Mouse (Mus musculus) stomach, embryonic 15.5 days (tissue): ENCODE results near the gene Pde6b. TPM values are rescaled to one million over a fixed set of nuclear protein-coding genes. Genes with fewer than 3 reads are reported as not detected.

ENCODE experiments used
- ATAC-seq: fragments of 200-750 bp; cut with Nextera tagmentation; 2 replicates; pipeline ENCODE4 v1.8.0; 2017; ENCODE audit warnings: low read depth, moderate number of reproducible peaks, moderate TSS enrichment; ENCODE audit not compliant: insufficient read depth, low FRiP score
- H3K27ac ChIP-seq: fragments of 300-500 bp; sonication (generic); 2 replicates; pipeline ENCODE4 v1.5.1; 2015; ENCODE audit warnings: mild to moderate bottlenecking, inconsistent platforms
- H3K27me3 ChIP-seq: fragments of 300-500 bp; sonication (generic); replicated peaks from 2 replicates; pipeline ENCODE4 v1.6.1; 2015; ENCODE audit warnings: inconsistent platforms
- H3K36me3 ChIP-seq: fragments of 300-500 bp; sonication (generic); 2 replicates; pipeline ENCODE4 v1.6.1; 2015; ENCODE audit warnings: inconsistent platforms
- H3K4me1 ChIP-seq: fragments of 300-500 bp; sonication (generic); 2 replicates; pipeline ENCODE4 v1.6.1; 2015; ENCODE audit warnings: inconsistent platforms
- H3K4me2 ChIP-seq: fragments of 300-500 bp; sonication (generic); 2 replicates; pipeline ENCODE4 v1.6.1; 2015; ENCODE audit warnings: mild to moderate bottlenecking, inconsistent platforms
- H3K4me3 ChIP-seq: fragments of 300-500 bp; sonication (generic); replicated peaks from 2 replicates; pipeline ENCODE4 v1.5.1; 2015; ENCODE audit warnings: inconsistent platforms
- H3K9ac ChIP-seq: fragments of 300-500 bp; sonication (generic); 2 replicates; pipeline ENCODE4 v1.6.1; 2015; ENCODE audit warnings: inconsistent platforms
- H3K9me3 ChIP-seq: fragments of 300-500 bp; sonication (generic); 2 replicates; pipeline ENCODE4 v1.6.1; 2016; ENCODE audit warnings: inconsistent platforms
- WGBS: fragments of 180-500 bp; shearing (Covaris S2); methylation state at CpG from one replicate; pipeline ENCODE4 v1.1.7; 2015; 5-methylcytosine and 5-hydroxymethylcytosine counted together
- polyA plus RNA-seq: library from polyadenylated mRNA; unstranded; fragments of >200 nt; fragmentation: Nextera tagmentation; extraction: Ambion mirVana; gene quantifications from 2 replicates; pipeline ENCODE4 v1.2.1, GENCODE M21; 2015

Gene Pde6b
- polyA plus RNA-seq, 1 experiment from 2014 or later, result 0.39 TPM

DNA sequence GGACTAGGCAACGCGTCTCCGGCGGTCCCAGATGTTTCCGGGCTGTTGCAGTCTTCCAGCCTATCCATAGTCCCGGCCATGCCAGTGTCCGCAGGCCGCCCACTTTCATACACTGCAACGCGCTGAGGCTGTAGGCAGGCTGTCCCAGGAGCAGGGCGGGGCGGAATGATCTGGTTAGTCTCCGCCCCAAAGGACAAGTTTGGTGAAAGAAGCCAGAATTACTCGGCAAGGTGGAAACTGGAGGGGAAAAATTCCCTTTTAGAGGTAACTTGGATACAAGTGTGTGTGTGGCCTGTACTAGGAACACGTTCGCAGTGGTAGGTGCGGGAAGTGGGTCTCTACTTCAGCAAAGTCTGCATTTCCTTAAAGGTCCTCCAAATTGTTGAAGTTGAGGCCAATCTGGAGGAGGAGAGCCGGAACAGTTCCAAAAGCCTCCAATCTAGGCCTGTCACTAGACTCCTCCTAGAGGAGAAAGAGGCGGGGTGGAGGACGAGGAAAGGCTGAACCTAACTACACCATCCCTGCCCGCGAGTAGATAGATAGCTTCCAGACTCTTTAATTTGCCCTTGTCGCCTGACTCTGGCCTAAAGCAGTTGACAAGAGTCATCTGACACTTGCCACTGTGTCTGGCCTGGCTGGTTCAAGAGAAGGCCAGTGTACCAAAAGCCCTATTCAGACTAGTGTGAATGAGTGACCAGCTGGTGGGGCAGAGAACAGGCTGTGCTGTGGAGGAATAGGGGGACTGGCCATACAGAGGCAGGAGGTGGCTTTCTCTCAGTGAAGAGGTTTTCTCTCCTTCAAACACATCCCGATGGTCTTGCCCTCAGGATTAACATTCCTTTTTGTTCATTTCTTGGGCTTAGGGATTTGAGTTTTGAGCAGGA, 60.8 kb downstream of the Pde6b start, which contains the start of gene Mfsd7a:
TSS of gene Mfsd7a (minus strand) at position 107 of the 884 bp plus-strand sequence.
- Histone ChIP-seq H3K36me3 (no peaks in the 10 kb centered on the region), H3K4me3 (peak within 1 kb of the TSS; percentile 36), H3K27me3 (no peaks in the 10 kb centered on the region), H3K27ac (peak within 1 kb of the TSS; percentile 28; the same call in 1 of the 2 replicates), H3K4me1 (0 out of 2 replicates have a peak, but pooled peaks cover 6% of the 10 kb centered on the region), H3K9me3 (no peaks in the 10 kb centered on the region), H3K9ac (peak within 1 kb of the TSS; percentile 2; the same call in 1 of the 2 replicates), H3K4me2 (peak within 1 kb of the TSS; percentile 57)
- peak; percentile 94 for ATAC-seq
- WGBS, result 11% methylated on average over 24 of the region's 24 CpGs

DNA sequence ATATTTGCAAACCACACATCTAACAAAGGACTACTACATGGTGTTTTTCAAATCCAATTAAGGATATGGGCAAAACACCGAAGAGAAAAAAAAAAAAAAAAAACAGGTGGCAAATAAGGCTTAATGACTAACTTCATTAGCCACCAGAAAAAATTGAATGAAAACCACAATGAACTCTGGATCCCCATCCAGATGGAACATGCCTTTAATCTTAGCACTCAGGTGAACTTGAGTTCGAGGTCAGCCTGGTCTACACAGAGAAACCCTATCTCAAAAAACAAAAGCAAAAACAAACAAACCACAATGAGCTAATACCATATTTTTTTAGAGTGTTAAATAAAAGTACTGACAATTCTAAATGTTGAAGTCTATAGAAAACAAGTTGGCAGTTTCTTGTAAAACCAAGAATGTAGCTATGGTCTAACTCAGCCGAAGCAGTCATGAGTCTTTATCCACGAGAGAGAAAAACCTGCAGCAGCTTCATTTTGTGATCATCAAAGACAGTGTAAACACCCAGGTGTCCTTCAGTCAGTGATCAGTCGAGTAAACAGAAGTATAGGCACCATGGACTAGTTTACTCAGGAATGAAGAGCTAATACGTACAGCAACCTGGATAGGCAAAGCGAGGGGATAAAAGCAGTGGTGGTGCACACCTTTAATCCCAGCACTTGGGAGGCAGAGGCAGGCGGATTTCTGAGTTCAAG, 62.8 kb downstream of the Pde6b start:
- no peaks in the 10 kb centered on the region for H3K9me3 ChIP-seq
- 0 out of 2 replicates have a peak, but pooled peaks cover 6% of the 10 kb centered on the region for H3K4me1 ChIP-seq
- H3K27ac ChIP-seq, result no peak overlapping the region
- H3K4me3 ChIP-seq, result no peak overlapping the region
- no peaks in the 10 kb centered on the region for H3K36me3 ChIP-seq
- no peak for ATAC-seq
- H3K9ac ChIP-seq, result no peak overlapping the region
- 71% methylated on average over 8 of the region's 8 CpGs for WGBS
- no peak overlapping the region for H3K4me2 ChIP-seq
- no peaks in the 10 kb centered on the region for H3K27me3 ChIP-seq

DNA sequence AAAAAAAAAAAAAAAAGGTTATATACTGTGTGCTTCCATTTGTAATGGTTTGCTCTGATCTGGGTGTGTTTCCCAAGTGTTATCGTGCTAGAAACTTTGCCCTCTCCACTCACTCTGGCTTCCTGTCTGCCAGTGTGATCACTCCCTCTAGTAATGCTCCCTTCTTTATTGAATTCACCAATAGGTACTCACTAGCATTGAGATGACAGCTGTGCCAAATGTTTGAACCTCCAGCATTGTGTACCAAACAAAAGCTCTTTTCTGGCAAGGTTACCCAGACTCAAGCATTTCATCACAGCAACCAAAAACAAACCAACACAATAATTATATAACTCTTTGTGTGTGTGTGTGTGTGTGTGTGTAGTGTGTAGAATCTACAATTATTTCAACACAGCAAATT, 63.4 kb downstream of the Pde6b start:
- Histone ChIP-seq H3K9me3 (no peaks in the 10 kb centered on the region), H3K4me2 (no peak overlapping the region), H3K4me1 (0 out of 2 replicates have a peak, but pooled peaks cover 6% of the 10 kb centered on the region), H3K4me3 (no peak overlapping the region), H3K27me3 (no peaks in the 10 kb centered on the region), H3K9ac (no peak overlapping the region), H3K27ac (no peak overlapping the region), H3K36me3 (no peaks in the 10 kb centered on the region)
- no peak for ATAC-seq
- WGBS, result 86% methylated on average over 1 of the region's 1 CpGs

DNA sequence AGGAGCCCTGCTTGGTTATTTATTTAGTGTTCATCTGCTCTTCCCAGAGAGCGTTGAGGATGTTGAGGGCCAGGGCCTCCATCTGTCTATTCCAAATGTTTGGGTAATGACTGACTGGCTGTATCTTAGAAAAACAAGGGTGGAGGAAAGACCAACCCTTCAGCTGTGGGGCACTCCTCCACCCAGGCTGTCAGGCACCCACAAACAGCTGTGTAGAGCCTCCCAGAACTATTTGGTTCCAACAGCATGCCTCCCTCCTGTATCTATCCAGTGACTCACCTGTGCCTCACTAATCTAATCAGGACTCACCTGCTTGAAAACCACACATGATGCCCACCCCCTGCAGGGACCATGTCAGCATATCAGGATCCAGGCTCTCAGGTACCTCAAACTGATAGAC, 64.2 kb downstream of the Pde6b start:
- Histone ChIP-seq H3K4me3 (no peak overlapping the region), H3K27ac (no peak overlapping the region), H3K9ac (no peak overlapping the region), H3K4me1 (0 out of 2 replicates have a peak, but pooled peaks cover 6% of the 10 kb centered on the region), H3K27me3 (no peaks in the 10 kb centered on the region), H3K36me3 (no peaks in the 10 kb centered on the region), H3K9me3 (no peaks in the 10 kb centered on the region), H3K4me2 (no peak overlapping the region)
- no peak for ATAC-seq
- 81% methylated on average over 1 of the region's 1 CpGs for WGBS

DNA sequence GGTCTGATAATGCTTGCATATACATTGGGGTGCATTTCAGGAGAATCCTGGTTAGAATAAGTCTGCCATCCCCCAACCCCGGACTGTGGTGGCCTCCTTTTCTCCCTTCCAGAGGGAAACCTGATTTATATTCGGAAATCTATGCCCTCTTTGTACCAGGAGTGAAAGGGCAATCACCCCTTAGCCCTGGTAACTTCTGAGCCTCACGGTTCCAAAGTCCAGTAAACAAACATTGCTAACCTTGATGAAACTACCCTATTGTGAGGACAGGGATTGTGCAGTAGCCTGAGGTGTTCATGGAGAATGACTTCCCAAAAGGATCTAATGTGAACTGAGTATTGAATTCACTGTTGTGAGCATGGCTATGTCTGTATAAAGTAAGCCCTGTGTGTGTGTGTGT, 65.9 kb downstream of the Pde6b start:
- Histone ChIP-seq H3K27me3 (no peaks in the 10 kb centered on the region), H3K4me3 (no peak overlapping the region), H3K36me3 (no peaks in the 10 kb centered on the region), H3K4me1 (0 out of 2 replicates have a peak, but pooled peaks cover 4% of the 10 kb centered on the region), H3K9ac (no peak overlapping the region), H3K27ac (no peak overlapping the region), H3K4me2 (no peak overlapping the region), H3K9me3 (no peaks in the 10 kb centered on the region)
- WGBS, result 53% methylated on average over 3 of the region's 3 CpGs
- ATAC-seq, result peak; percentile 53; the same call in 1 of the 2 replicates

DNA sequence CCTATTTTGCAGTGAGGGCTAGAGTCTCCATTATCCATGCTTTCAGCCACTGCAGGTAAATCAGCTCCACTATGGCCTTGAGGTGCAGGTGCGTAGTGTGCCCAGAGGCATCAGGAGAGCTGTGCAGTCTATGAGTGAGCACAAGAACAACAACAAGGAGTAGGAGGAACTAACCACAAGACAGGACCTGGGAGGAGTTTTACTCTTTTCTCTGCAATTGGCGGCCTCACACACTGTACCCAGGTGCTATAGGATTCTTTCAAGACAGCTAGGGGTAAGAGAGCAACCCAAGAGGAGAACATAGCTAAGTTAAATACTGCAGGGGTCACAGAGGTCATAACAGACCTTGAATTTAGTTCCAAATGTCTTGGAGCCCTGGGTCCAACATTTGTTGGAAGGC, 70.5 kb downstream of the Pde6b start:
- ATAC-seq, result no peak
- H3K4me1 ChIP-seq, result peaks cover 18% of the 10 kb centered on the region
- H3K4me3 ChIP-seq, result no peak overlapping the region
- no peak overlapping the region for H3K9ac ChIP-seq
- H3K27me3 ChIP-seq, result no peaks in the 10 kb centered on the region
- no peaks in the 10 kb centered on the region for H3K9me3 ChIP-seq
- no peaks in the 10 kb centered on the region for H3K36me3 ChIP-seq
- H3K4me2 ChIP-seq, result no peak overlapping the region
- 77% methylated on average over 2 of the region's 2 CpGs for WGBS
- no peak overlapping the region for H3K27ac ChIP-seq

DNA sequence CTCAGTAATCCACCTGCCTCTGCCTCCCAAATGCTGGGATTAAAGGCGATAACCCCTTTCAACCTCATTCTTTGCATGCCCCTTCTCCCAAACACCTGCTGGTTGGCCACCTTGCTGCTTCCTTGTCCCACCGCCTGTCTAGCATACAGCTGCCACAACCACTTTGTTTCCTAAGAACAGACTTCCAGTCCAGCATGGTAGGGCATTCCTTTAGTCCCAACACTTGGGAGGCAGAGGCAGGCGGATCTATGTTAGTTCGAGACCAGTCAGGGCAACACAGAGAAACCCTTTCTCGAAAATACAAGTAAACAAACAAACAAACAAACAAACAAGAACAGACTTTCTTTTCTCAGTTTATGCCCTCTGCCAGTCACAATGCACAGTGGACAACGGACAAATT, 72.3 kb downstream of the Pde6b start:
- H3K27ac ChIP-seq, result no peak overlapping the region
- peak overlapping the region; percentile 80 for H3K4me3 ChIP-seq
- no peak for ATAC-seq
- H3K9ac ChIP-seq, result 0 out of 2 replicates have a peak overlapping the region, but pooled peaks have one; percentile 98
- H3K36me3 ChIP-seq, result no peaks in the 10 kb centered on the region
- H3K9me3 ChIP-seq, result no peaks in the 10 kb centered on the region
- no peaks in the 10 kb centered on the region for H3K27me3 ChIP-seq
- 39% methylated on average over 6 of the region's 6 CpGs for WGBS
- H3K4me2 ChIP-seq, result peak overlapping the region; percentile 76
- peaks cover 20% of the 10 kb centered on the region for H3K4me1 ChIP-seq

DNA sequence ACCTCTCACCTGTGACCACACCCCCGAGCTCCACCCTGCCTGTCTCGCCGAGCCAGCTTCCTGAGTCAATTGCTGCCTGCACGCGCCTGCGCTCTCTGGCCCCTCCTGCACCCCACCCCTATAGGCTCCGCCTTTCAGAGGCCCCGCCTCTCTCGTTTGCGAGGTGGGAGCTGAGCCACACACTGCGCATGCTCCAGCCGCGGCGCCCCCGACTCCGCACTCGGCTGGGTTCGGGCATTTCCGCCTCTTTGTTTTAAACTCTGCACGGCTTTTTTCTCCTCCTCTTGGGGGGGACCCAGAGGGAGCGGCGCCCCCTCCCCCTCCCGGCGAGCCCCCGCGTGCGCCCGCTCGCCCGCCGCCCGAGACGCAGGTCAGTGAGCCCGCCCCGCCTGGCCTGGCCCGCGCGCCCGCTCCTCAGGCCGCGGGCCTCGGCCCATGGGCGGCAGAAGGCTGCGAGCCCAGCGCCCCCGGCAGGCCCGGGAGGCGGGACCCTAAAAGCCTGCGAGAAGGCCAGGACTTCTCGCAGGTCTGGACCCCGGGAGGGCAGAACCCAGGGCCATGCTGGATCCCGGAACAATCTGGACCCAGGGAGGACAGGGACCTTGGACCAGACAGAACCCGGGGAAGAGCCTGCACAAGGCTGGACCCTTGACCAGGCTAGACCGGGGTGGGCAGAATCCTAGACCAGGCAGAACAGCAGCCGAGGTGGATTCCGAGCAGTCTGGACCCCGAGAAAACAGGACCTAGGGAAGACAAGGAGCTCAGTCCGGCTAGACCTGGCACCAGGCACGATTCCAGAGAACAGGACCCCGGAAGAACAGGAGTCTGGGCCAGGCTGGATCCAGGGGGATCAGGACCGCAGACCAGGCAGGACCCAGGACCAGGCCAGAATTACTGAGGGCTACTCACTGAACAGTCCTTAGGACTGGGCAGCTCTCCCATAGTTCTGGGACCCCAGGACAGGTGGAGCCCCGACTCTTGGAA, 73.2 kb downstream of the Pde6b start, which contains the start of gene Pcgf3:
TSS of gene Pcgf3 (plus strand) at position 151 of the 984 bp plus-strand sequence.
- no peaks in the 10 kb centered on the region for H3K36me3 ChIP-seq
- H3K4me2 ChIP-seq, result peak within 1 kb of the TSS; percentile 85
- peak within 1 kb of the TSS; percentile 80 for H3K4me3 ChIP-seq
- under 1% methylated on average over 60 of the region's 62 CpGs for WGBS
- peak; percentile 98 for ATAC-seq
- peaks cover 20% of the 10 kb centered on the region for H3K4me1 ChIP-seq
- H3K27me3 ChIP-seq, result no peaks in the 10 kb centered on the region
- H3K9me3 ChIP-seq, result no peaks in the 10 kb centered on the region
- H3K9ac ChIP-seq, result peak within 1 kb of the TSS; percentile 98
- H3K27ac ChIP-seq, result peak within 1 kb of the TSS; percentile 70

DNA sequence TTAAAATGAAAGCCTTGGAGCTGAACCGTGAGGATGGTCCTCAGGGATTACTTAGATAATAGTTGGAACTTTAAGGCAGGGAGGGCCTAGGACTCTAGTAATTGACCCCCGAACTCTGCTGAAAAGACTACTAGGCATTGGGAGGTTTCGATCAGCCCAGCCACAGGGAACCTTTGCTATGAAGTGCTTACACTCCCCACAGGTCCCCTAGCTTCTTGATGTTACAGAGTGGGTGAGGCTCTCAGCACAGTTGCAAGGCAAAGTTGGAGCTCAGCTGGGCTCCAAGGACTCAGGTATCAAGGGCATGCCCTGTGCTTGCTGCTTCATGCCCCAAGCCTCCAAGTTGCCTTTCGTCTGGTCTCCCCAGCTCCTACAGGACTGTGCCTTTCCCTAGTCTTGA, 74.3 kb downstream of the Pde6b start:
- H3K36me3 ChIP-seq, result no peaks in the 10 kb centered on the region
- 35% methylated on average over 4 of the region's 4 CpGs for WGBS
- no peaks in the 10 kb centered on the region for H3K9me3 ChIP-seq
- no peak for ATAC-seq
- peak overlapping the region; percentile 85 for H3K4me2 ChIP-seq
- H3K27me3 ChIP-seq, result no peaks in the 10 kb centered on the region
- H3K9ac ChIP-seq, result peak overlapping the region; percentile 98; the same call in 1 of the 2 replicates
- H3K27ac ChIP-seq, result no peak overlapping the region
- H3K4me3 ChIP-seq, result peak overlapping the region; percentile 80
- H3K4me1 ChIP-seq, result peaks cover 20% of the 10 kb centered on the region

DNA sequence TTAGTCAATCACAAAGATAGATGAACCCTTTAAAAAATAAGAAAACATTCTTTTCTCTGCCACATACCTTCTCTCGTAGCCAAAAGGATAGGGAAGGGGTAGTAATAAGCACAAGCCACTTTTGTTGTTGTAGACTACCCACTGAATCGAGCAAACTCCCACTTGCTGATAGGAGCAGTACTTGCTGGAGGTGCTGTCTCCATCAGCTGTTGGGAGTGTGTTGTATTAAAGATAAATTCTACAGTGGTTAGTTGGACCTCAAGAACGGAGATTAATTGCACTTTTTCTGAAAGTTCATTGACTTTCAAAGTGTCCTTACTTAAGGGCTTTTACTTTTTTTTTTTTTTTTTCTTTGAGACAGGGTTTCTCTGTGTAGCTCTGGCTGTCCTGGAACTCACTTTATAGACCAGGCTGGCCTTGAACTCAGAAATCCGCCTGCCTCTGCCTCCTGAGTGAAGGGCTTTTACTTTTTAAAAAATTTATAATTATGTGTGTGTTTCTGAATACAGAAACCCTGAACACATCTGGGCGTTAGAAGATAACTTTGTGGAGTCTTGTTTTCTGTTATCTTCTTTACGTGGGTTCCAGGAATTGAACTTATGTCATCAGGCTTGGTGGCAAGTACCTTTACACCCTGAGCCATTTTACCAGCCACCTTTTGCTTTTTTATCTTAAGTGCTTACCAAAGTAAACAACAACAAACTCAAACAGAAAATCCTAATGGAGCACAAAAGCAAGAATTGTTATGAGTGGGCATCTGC, 77.1 kb downstream of the Pde6b start:
- no peak overlapping the region for H3K4me3 ChIP-seq
- H3K9me3 ChIP-seq, result no peaks in the 10 kb centered on the region
- H3K27ac ChIP-seq, result no peak overlapping the region
- no peak overlapping the region for H3K9ac ChIP-seq
- no peak for ATAC-seq
- H3K4me2 ChIP-seq, result no peak overlapping the region
- 74% methylated on average over 6 of the region's 6 CpGs for WGBS
- H3K36me3 ChIP-seq, result no peaks in the 10 kb centered on the region
- no peaks in the 10 kb centered on the region for H3K27me3 ChIP-seq
- peaks cover 20% of the 10 kb centered on the region for H3K4me1 ChIP-seq
